Mouse (Mus musculus) limb, embryonic 14.5 days (tissue): Measurements from ENCODE around the gene Tiam2. TPM values are rescaled to one million over a fixed set of nuclear protein-coding genes. Genes with fewer than 3 reads are reported as not detected.
A peak's percentile ranks its signal among the peaks of the same experiment; 100 is the strongest.

Experiments used
- ATAC-seq: fragments of 200-750 bp; cut with Nextera tagmentation; 2 replicates; pipeline ENCODE4 v1.8.0; 2017; ENCODE audit warnings: low read depth, moderate number of reproducible peaks, moderate TSS enrichment; ENCODE audit not compliant: low FRiP score
- DNase-seq: peaks from one replicate; pipeline ENCODE4 v3.0.0-alpha.2; 2015; ENCODE audit warnings: low spot score
- H3K27ac ChIP-seq: fragments of 300-500 bp; sonication (generic); replicated peaks from 2 replicates; pipeline ENCODE4 v1.5.1; 2014; ENCODE audit warnings: low read depth, mild to moderate bottlenecking, low read length, moderate library complexity, mixed read lengths
- H3K27me3 ChIP-seq: fragments of 300-500 bp; sonication (generic); 2 replicates; pipeline ENCODE4 v1.6.1; 2014; ENCODE audit warnings: low read length, mixed read lengths; ENCODE audit not compliant: control insufficient read depth, insufficient read depth
- H3K36me3 ChIP-seq: fragments of 300-500 bp; sonication (generic); 2 replicates; pipeline ENCODE4 v1.6.1; 2014; ENCODE audit warnings: mild to moderate bottlenecking, low read length, moderate library complexity, mixed read lengths; ENCODE audit not compliant: control insufficient read depth, insufficient read depth
- H3K4me1 ChIP-seq: fragments of 300-500 bp; sonication (generic); 2 replicates; pipeline ENCODE4 v1.6.1; 2014; ENCODE audit warnings: antibody characterized with exemption, low read length, mixed read lengths; ENCODE audit not compliant: control insufficient read depth, insufficient read depth
- H3K4me2 ChIP-seq: fragments of 300-500 bp; sonication (generic); replicated peaks from 2 replicates; pipeline ENCODE4 v1.6.1; 2014; ENCODE audit warnings: low read depth, mild to moderate bottlenecking, low read length, moderate library complexity; ENCODE audit not compliant: severe bottlenecking
- H3K4me3 ChIP-seq: fragments of 300-500 bp; sonication (generic); replicated peaks from 2 replicates; pipeline ENCODE4 v1.5.1; 2014; ENCODE audit warnings: low read length
- H3K9ac ChIP-seq: fragments of 300-500 bp; sonication (generic); 2 replicates; pipeline ENCODE4 v1.6.1; 2014; ENCODE audit warnings: mild to moderate bottlenecking, low read depth, low read length, moderate library complexity; ENCODE audit not compliant: severe bottlenecking
- H3K9me3 ChIP-seq: fragments of 300-500 bp; sonication (generic); 2 replicates; pipeline ENCODE4 v1.6.1; 2016; ENCODE audit warnings: low read length; ENCODE audit not compliant: control insufficient read depth
- POLR2A ChIP-seq: fragments of 200-500 bp; IDR thresholded peaks from 2 replicates; pipeline ENCODE4 v1.8.0; 2012; ENCODE audit warnings: inconsistent platforms, mild to moderate bottlenecking, moderate library complexity, borderline replicate concordance; ENCODE audit not compliant: insufficient read depth, insufficient read length; ENCODE audit errors: extremely low read depth
- WGBS: fragments of 180-500 bp; shearing (Covaris S2); extraction: QIAGEN DNeasy Blood & Tissue Kit; methylation state at CpG from one replicate; pipeline ENCODE4 v1.1.7; 2014; 5-methylcytosine and 5-hydroxymethylcytosine counted together
- polyA plus RNA-seq, 2 experiments: library from polyadenylated mRNA; depleted of rRNA in 1 of 2; stranded (reverse) in 1 of 2; unstranded in 1 of 2; fragments of >200 nt; fragmentation: Nextera tagmentation in 1 of 2; extraction: Ambion mirVana in 1 of 2; gene quantifications; 2 replicates each; pipeline versions ENCODE4 v1.2.1 to v1.2.3; 2012 to 2014

Gene Tiam2
- polyA plus RNA-seq, 2 experiments: 21.1 to 25.9 TPM

DNA sequence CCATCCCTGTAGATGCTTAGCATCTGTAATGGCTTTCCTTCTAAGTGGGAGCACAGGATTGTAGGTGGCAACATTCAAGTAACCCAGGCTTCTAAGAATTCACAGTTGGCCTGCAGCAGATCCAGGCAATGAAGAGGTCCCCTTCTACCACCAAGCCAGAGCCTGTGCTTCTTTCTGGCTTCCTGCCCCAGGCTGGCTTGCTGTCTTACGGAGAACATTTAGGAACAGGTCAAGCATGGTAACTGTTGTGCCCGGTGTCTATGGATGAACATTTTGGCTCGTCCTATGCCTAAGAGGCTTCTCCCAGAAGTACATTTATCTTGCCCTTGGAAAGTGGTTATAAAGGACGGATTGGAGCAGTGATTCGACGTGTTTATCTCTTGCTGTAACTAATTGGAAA is 165.3 kb downstream of the Tiam2 start:
- TF ChIP-seq POLR2A: no peak
- 88% methylated on average over 6 of the region's 6 CpGs for WGBS
- no peak for ATAC-seq
- Histone ChIP-seq H3K4me2 (no peak overlapping the region), H3K9ac (no peak overlapping the region), H3K4me3 (no peak overlapping the region), H3K4me1 (no peaks in the 10 kb centered on the region), H3K36me3 (peaks cover 22% of the 10 kb centered on the region), H3K27ac (no peak overlapping the region), H3K27me3 (no peaks in the 10 kb centered on the region), H3K9me3 (no peaks in the 10 kb centered on the region)
- no peak for DNase-seq

DNA sequence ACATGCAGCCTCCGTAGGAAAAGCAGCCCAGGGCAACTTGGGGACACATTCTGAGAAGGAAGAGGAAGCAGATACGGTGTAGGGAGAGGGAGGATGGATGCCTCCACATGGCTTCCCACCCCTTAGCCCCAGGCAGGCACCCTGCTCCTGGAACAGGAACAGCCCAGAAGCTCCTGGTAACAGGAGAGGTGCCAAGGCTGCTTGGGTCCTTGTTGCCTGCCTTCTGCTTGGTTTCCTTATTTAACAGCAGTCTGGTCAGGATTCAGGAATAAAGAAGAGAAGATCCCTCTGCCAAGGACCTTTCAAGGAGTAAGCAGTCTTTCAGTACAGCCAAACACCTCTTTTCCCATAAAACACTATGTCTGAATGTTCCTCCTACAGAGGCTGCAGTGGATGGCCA is 169.2 kb downstream of the Tiam2 start:
- DNase-seq: no peak

DNA sequence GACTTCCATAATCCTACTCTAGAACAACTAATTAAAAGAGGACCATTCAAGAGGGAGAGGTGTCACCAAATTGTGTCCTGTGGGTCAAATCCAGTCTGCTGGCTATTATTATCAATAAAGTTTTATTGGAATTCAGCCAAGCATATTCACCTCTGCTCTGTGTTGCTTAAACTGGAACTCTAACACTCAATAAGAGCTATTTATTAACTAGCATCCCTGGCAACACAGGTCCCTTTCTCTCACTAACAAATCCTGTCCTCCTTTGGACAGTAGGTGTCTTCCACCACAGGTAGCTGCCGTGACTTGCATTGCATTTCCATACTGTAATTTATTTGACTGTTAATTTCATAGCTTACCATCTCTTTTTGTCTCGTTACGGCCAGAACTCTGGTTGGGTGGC is 169.7 kb downstream of the Tiam2 start:
- no peak for DNase-seq
- H3K36me3 ChIP-seq: peaks cover 8% of the 10 kb centered on the region
- no peak for ATAC-seq
- 84% methylated on average over 3 of the region's 3 CpGs for WGBS
- H3K4me2 ChIP-seq: no peak overlapping the region
- H3K27ac ChIP-seq: no peak overlapping the region
- no peak for TF ChIP-seq POLR2A
- no peaks in the 10 kb centered on the region for H3K4me1 ChIP-seq
- H3K9me3 ChIP-seq: no peaks in the 10 kb centered on the region
- no peaks in the 10 kb centered on the region for H3K27me3 ChIP-seq
- no peak overlapping the region for H3K9ac ChIP-seq
- no peak overlapping the region for H3K4me3 ChIP-seq

More for the DNA sequence above, 169.2 kb downstream of the Tiam2 start:
- WGBS: 68% methylated on average over 2 of the region's 2 CpGs
- no peaks in the 10 kb centered on the region for H3K9me3 ChIP-seq
- no peak overlapping the region for H3K27ac ChIP-seq
- ATAC-seq: no peak
- no peaks in the 10 kb centered on the region for H3K4me1 ChIP-seq
- H3K36me3 ChIP-seq: peaks cover 8% of the 10 kb centered on the region
- no peaks in the 10 kb centered on the region for H3K27me3 ChIP-seq
- no peak overlapping the region for H3K4me3 ChIP-seq
- no peak overlapping the region for H3K4me2 ChIP-seq
- no peak for TF ChIP-seq POLR2A
- H3K9ac ChIP-seq: no peak overlapping the region

DNA sequence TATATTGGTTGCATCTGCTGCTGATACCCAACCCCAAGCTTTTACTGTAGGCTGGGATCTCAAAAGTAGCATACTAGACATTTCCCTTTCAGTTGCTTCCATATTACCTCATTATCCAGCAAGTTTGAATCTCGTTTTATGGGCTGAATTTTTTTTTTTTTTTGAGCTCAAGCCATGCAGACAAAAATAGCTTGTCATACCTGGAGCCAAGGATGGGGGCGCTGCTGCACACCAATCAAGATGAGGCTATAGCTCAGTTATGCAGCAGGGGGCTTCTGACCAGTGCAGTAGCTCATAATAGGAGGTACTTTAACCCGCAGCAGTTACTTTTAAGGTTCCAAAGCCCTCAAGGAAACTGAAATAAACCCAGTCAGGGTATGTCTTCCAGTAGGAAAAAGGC is 171.7 kb downstream of the Tiam2 start:
- ATAC-seq (no peak), DNase-seq (peak; percentile 48)
- 25% methylated on average over 3 of the region's 3 CpGs for WGBS
- Histone ChIP-seq H3K4me1 (no peaks in the 10 kb centered on the region), H3K4me2 (no peak overlapping the region), H3K27me3 (no peaks in the 10 kb centered on the region), H3K9me3 (no peaks in the 10 kb centered on the region), H3K4me3 (no peak overlapping the region), H3K9ac (no peak overlapping the region), H3K27ac (no peak overlapping the region), H3K36me3 (peaks cover 15% of the 10 kb centered on the region)
- no peak for TF ChIP-seq POLR2A

DNA sequence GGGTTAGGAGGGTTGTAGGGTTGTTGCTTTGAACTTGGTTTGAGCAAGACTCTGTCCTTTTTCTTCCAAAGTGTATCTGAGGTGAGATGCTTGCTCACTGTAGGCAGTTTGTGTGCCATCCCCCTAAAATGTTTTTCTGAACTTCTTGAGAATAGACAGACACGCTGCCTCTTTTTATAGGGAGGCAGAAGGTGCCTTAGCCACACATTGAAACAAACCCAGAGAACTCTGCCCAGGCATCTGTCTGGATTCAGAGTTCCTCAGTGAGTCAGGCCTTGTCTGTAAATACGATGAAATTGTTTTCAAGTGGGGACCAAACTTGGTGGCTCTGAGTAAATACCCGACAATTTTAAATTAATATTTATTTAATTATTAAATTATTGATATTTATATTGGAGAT is 172.2 kb downstream of the Tiam2 start:
- no peak overlapping the region for H3K27ac ChIP-seq
- no peak for ATAC-seq
- no peak for TF ChIP-seq POLR2A
- H3K27me3 ChIP-seq: no peaks in the 10 kb centered on the region
- H3K9me3 ChIP-seq: no peaks in the 10 kb centered on the region
- H3K9ac ChIP-seq: no peak overlapping the region
- H3K4me1 ChIP-seq: no peaks in the 10 kb centered on the region
- no peak overlapping the region for H3K4me3 ChIP-seq
- WGBS: 90% methylated on average over 3 of the region's 3 CpGs
- no peak overlapping the region for H3K4me2 ChIP-seq
- no peak for DNase-seq
- peaks cover 17% of the 10 kb centered on the region for H3K36me3 ChIP-seq

DNA sequence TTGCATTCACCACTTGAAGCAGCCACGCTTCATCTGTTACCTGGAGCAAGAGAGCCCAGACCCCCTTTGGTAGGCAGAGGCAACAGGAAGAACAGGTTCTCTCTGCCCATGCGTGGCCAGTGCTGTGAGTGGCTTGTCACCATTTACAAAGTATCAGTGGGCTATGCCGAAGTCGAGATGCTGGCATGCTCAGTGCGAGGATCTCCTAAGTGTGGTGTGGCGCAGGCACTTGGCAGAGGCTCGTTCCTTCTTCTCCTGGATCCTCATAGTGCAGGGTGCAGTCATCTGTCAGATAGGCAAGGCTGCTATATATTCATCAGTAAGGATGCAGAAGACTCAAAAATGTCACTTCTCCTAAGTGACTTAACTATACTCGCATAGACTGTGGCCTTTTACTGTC is 173.1 kb downstream of the Tiam2 start:
- DNase-seq (no peak), ATAC-seq (no peak)
- Histone ChIP-seq H3K36me3 (peaks cover 20% of the 10 kb centered on the region), H3K4me3 (no peak overlapping the region), H3K9ac (no peak overlapping the region), H3K4me2 (no peak overlapping the region), H3K4me1 (no peaks in the 10 kb centered on the region), H3K27ac (no peak overlapping the region), H3K9me3 (no peaks in the 10 kb centered on the region), H3K27me3 (no peaks in the 10 kb centered on the region)
- TF ChIP-seq POLR2A: no peak
- 85% methylated on average over 8 of the region's 8 CpGs for WGBS
